Mouse (Mus musculus): ENCODE results near the gene Psmd8. TPM values are rescaled to one million over a fixed set of nuclear protein-coding genes. Genes with fewer than 3 reads are reported as not detected.

Psmd8 gene
- polyA plus RNA-seq, 1 experiment from 2014 or later: 273 TPM

GRCm38 (mm10) chr7:29162750-29163525 is 17.6 kb downstream of the Psmd8 start:
- Histone ChIP-seq H3K9ac (ENCODE audit: low read length) (no peak overlapping the region), H3K27ac (ENCODE audit: low read length) (peak overlapping the region; percentile 57; the same call in 1 of the 2 replicates), H3K9me3 (ENCODE audit: control insufficient read depth, low read length) (no peaks in the 10 kb centered on the region), H3K27me3 (ENCODE audit: control insufficient read depth, insufficient read depth, low read depth, low read length) (peaks cover 21% of the 10 kb centered on the region), H3K4me2 (ENCODE audit: low read depth, low read length) (0 out of 2 replicates have a peak overlapping the region, but pooled peaks have one; percentile 14), H3K4me3 (ENCODE audit: low read length) (no peak overlapping the region), H3K4me1 (replicated peaks; ENCODE audit: control insufficient read depth, insufficient read depth, low read length) (0 out of 2 replicates have a peak, but pooled peaks cover 2% of the 10 kb centered on the region), H3K36me3 (ENCODE audit: control insufficient read depth, insufficient read depth, low read length) (no peaks in the 10 kb centered on the region)
- ATAC-seq (ENCODE audit: low read depth): peak; percentile 82
- WGBS: 11% methylated on average over 9 of the region's 9 CpGs

DNA sequence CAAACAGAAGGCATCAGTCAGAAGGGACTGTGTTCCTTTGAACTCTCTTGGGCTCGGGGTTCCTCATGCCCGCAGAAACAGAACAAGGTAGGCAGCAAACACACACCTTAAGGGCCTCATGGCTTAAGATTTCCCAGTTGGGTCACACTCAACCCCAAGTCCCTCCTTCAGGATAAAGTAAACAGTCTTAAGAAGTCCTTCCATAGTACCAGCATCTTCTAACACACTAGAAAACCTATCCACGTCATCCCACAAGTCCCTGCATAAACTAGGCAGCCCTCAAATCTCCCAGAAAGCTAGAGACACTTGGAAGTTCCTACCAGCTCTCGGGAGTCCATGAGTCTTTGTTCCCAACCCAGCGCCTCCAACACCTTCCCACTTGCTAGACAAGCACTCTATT is 18.2 kb downstream of the Psmd8 start:
- Histone ChIP-seq H3K4me1 (replicated peaks; ENCODE audit: control insufficient read depth, insufficient read depth, low read length) (0 out of 2 replicates have a peak, but pooled peaks cover 2% of the 10 kb centered on the region), H3K27me3 (ENCODE audit: control insufficient read depth, insufficient read depth, low read depth, low read length) (peaks cover 17% of the 10 kb centered on the region), H3K4me3 (ENCODE audit: low read length) (no peak overlapping the region), H3K4me2 (ENCODE audit: low read depth, low read length) (0 out of 2 replicates have a peak overlapping the region, but pooled peaks have one; percentile 14), H3K27ac (ENCODE audit: low read length) (peak overlapping the region; percentile 57), H3K36me3 (ENCODE audit: control insufficient read depth, insufficient read depth, low read length) (no peaks in the 10 kb centered on the region), H3K9me3 (ENCODE audit: control insufficient read depth, low read length) (no peaks in the 10 kb centered on the region), H3K9ac (ENCODE audit: low read length) (no peak overlapping the region)
- 41% methylated on average over 5 of the region's 5 CpGs for WGBS
- peak; percentile 34; the same call in 1 of the 2 replicates for ATAC-seq (ENCODE audit: low read depth)

GRCm38 (mm10) chr7:29158264-29158663 is 22.2 kb downstream of the Psmd8 start:
- no peak overlapping the region for H3K9ac ChIP-seq (ENCODE audit: low read length)
- ATAC-seq (ENCODE audit: low read depth): no peak
- WGBS: 1% methylated on average over 5 of the region's 5 CpGs

GRCm38 (mm10) chr7:29155838-29156782 is 24.4 kb downstream of the Psmd8 start, which contains the start of gene Fam98c:
Gene Fam98c (minus strand): TSS chr7:29156234.
- Histone ChIP-seq H3K9ac (ENCODE audit: low read length) (peak within 1 kb of the TSS; percentile 85), H3K27me3 (ENCODE audit: control insufficient read depth, insufficient read depth, low read depth, low read length) (peaks cover 17% of the 10 kb centered on the region), H3K27ac (ENCODE audit: low read length) (peak within 1 kb of the TSS; percentile 85), H3K4me2 (ENCODE audit: low read depth, low read length) (peak within 1 kb of the TSS; percentile 96), H3K9me3 (ENCODE audit: control insufficient read depth, low read length) (no peaks in the 10 kb centered on the region), H3K4me1 (replicated peaks; ENCODE audit: control insufficient read depth, insufficient read depth, low read length) (no peaks in the 10 kb centered on the region; the same call in 1 of the 2 replicates), H3K4me3 (ENCODE audit: low read length) (peak within 1 kb of the TSS; percentile 85), H3K36me3 (ENCODE audit: control insufficient read depth, insufficient read depth, low read length) (no peaks in the 10 kb centered on the region)
- peak; percentile 86 for ATAC-seq (ENCODE audit: low read depth)
- WGBS: 2% methylated on average over 68 of the region's 68 CpGs

More at GRCm38 (mm10) chr7:29158264-29158663, 22.2 kb downstream of the Psmd8 start:
- Histone ChIP-seq H3K9me3 (ENCODE audit: control insufficient read depth, low read length) (no peaks in the 10 kb centered on the region), H3K36me3 (ENCODE audit: control insufficient read depth, insufficient read depth, low read length) (no peaks in the 10 kb centered on the region), H3K4me2 (ENCODE audit: low read depth, low read length) (no peak overlapping the region), H3K4me3 (ENCODE audit: low read length) (no peak overlapping the region), H3K4me1 (replicated peaks; ENCODE audit: control insufficient read depth, insufficient read depth, low read length) (peaks cover 2% of the 10 kb centered on the region; the same call in 1 of the 2 replicates), H3K27me3 (ENCODE audit: control insufficient read depth, insufficient read depth, low read depth, low read length) (peaks cover 17% of the 10 kb centered on the region), H3K27ac (ENCODE audit: low read length) (no peak overlapping the region)

- H3K4me3 ChIP-seq (ENCODE audit: low read length): peak overlapping the region; percentile 85
Observed at GRCm38 (mm10) chr7:29155196-29155837, 25.2 kb downstream of the Psmd8 start.

DNA sequence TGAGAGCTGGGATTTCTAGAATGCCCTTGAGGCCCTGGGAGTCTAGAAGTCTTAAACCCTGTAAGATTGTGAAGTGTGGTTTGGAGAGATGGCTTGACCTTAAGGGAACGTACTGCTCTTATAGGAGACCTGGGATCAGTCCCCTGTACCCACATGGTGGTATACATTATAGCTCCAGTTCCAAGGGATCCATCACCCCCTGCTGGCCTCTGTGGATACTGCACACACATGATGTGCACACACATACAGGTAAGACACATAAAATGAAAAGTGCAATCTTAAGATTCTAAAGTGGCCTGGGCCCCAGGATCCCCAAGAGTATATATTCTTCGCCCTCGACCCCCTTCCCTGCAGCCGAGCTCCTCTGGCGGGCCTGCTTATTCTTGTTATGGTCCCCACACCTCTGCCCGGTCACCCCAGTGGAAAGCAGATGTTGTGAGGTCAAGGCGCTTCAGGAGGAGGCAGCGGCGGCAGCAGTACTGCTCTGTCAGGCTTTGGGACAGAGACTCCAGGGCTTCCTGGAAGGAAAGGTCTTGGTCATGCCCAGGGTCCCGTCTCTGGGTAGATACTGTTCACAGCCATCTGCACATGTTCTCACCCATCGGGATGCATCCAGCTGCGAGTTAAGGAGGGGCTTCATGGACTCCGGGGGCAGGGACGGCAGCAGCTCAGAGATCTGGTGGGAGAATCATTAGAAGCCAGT is 26.3 kb downstream of the Psmd8 start:
- H3K36me3 ChIP-seq (ENCODE audit: control insufficient read depth, insufficient read depth, low read length): no peaks in the 10 kb centered on the region
- H3K9me3 ChIP-seq (ENCODE audit: control insufficient read depth, low read length): no peaks in the 10 kb centered on the region
- WGBS: 93% methylated on average over 14 of the region's 14 CpGs
- H3K4me3 ChIP-seq (ENCODE audit: low read length): no peak overlapping the region
- H3K27me3 ChIP-seq (ENCODE audit: control insufficient read depth, insufficient read depth, low read depth, low read length): peaks cover 11% of the 10 kb centered on the region
- no peaks in the 10 kb centered on the region; the same call in 1 of the 2 replicates for H3K4me1 ChIP-seq (replicated peaks; ENCODE audit: control insufficient read depth, insufficient read depth, low read length)
- no peak overlapping the region for H3K9ac ChIP-seq (ENCODE audit: low read length)
- no peak overlapping the region for H3K4me2 ChIP-seq (ENCODE audit: low read depth, low read length)
- no peak for ATAC-seq (ENCODE audit: low read depth)
- H3K27ac ChIP-seq (ENCODE audit: low read length): no peak overlapping the region

More at GRCm38 (mm10) chr7:29155196-29155837, 25.2 kb downstream of the Psmd8 start:
- Histone ChIP-seq H3K36me3 (ENCODE audit: control insufficient read depth, insufficient read depth, low read length) (no peaks in the 10 kb centered on the region), H3K27me3 (ENCODE audit: control insufficient read depth, insufficient read depth, low read depth, low read length) (peaks cover 17% of the 10 kb centered on the region), H3K27ac (ENCODE audit: low read length) (peak overlapping the region; percentile 85), H3K4me2 (ENCODE audit: low read depth, low read length) (peak overlapping the region; percentile 96), H3K4me1 (replicated peaks; ENCODE audit: control insufficient read depth, insufficient read depth, low read length) (no peaks in the 10 kb centered on the region; the same call in 1 of the 2 replicates), H3K9ac (ENCODE audit: low read length) (peak overlapping the region; percentile 85), H3K9me3 (ENCODE audit: control insufficient read depth, low read length) (no peaks in the 10 kb centered on the region)
- WGBS: 8% methylated on average over 31 of the region's 37 CpGs
- peak; percentile 94 for ATAC-seq (ENCODE audit: low read depth)

DNA sequence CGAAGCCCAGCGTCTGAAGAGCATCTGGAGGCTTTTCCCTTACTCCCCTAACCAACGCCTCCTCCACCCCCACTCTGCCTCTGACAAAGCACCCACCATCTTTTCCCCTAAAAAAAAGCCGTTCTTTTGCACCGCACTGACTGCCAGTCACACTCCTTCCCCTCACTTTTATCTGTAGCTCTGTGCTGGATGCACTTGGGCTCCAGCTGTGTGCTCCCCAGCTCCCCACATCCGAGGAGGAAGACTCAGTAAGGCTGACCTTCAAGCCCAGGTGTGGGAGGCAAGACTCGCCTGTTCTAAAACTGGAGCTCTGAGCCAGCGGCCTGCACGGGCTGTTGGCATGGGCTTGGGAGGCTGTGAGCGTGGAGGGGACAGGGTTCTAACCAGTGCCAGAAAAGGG is 29.0 kb downstream of the Psmd8 start:
- ATAC-seq (ENCODE audit: low read depth): no peak
- H3K9me3 ChIP-seq (ENCODE audit: control insufficient read depth, low read length): no peaks in the 10 kb centered on the region
- no peaks in the 10 kb centered on the region for H3K27me3 ChIP-seq (ENCODE audit: control insufficient read depth, insufficient read depth, low read depth, low read length)
- no peaks in the 10 kb centered on the region; the same call in 1 of the 2 replicates for H3K4me1 ChIP-seq (replicated peaks; ENCODE audit: control insufficient read depth, insufficient read depth, low read length)
- H3K36me3 ChIP-seq (ENCODE audit: control insufficient read depth, insufficient read depth, low read length): no peaks in the 10 kb centered on the region
- H3K4me2 ChIP-seq (ENCODE audit: low read depth, low read length): no peak overlapping the region
- no peak overlapping the region for H3K27ac ChIP-seq (ENCODE audit: low read length)
- H3K9ac ChIP-seq (ENCODE audit: low read length): no peak overlapping the region
- WGBS: 57% methylated on average over 10 of the region's 10 CpGs
- H3K4me3 ChIP-seq (ENCODE audit: low read length): no peak overlapping the region

GRCm38 (mm10) chr7:29148771-29149170 is 31.7 kb downstream of the Psmd8 start:
- Histone ChIP-seq H3K4me3 (ENCODE audit: low read length) (no peak overlapping the region), H3K27me3 (ENCODE audit: control insufficient read depth, insufficient read depth, low read depth, low read length) (no peaks in the 10 kb centered on the region), H3K27ac (ENCODE audit: low read length) (no peak overlapping the region), H3K36me3 (ENCODE audit: control insufficient read depth, insufficient read depth, low read length) (no peaks in the 10 kb centered on the region), H3K9ac (ENCODE audit: low read length) (no peak overlapping the region), H3K4me1 (replicated peaks; ENCODE audit: control insufficient read depth, insufficient read depth, low read length) (no peaks in the 10 kb centered on the region), H3K9me3 (ENCODE audit: control insufficient read depth, low read length) (no peaks in the 10 kb centered on the region), H3K4me2 (ENCODE audit: low read depth, low read length) (no peak overlapping the region)
- 91% methylated on average over 15 of the region's 15 CpGs for WGBS
- no peak for ATAC-seq (ENCODE audit: low read depth)
